Mouse (Mus musculus) cerebellum, adult 2 months (tissue): ENCODE measurements around the gene Psph. TPM values are rescaled to one million over a fixed set of nuclear protein-coding genes. Genes with fewer than 3 reads are reported as not detected.
A peak's percentile ranks its signal among the peaks of the same experiment; 100 is the strongest.
"Not testable (repeated sequence)": the region's sequence is repeated elsewhere in the genome, so short reads cannot be mapped to it uniquely, and the experiment has no call there.

Experiments
- DNase-seq, 2 experiments: peaks; one replicate each; pipeline ENCODE4 v3.0.0; 2021
- H3K27ac ChIP-seq: fragments of 200-500 bp; 2 replicates; pipeline ENCODE4 v1.5.1; 2012; ENCODE audit warnings: low read length, control low read depth, inconsistent platforms; ENCODE audit not compliant: insufficient read depth
- H3K27me3 ChIP-seq: fragments of 200-500 bp; 2 replicates; pipeline ENCODE4 v1.6.1; 2012; ENCODE audit warnings: inconsistent platforms, mild to moderate bottlenecking, low read length, moderate library complexity; ENCODE audit not compliant: control insufficient read depth, insufficient read depth
- H3K4me1 ChIP-seq: fragments of 200-500 bp; 2 replicates; pipeline ENCODE4 v1.6.1; 2011; ENCODE audit warnings: low read length; ENCODE audit not compliant: control insufficient read depth, insufficient read depth
- H3K4me3 ChIP-seq: fragments of 200-500 bp; replicated peaks from 2 replicates; pipeline ENCODE3; 2011; ENCODE audit warnings: mild to moderate bottlenecking, low read depth, low read length, control low read depth; ENCODE audit not compliant: insufficient read depth
- CTCF ChIP-seq: fragments of 200-500 bp; IDR thresholded peaks from 2 replicates; pipeline ENCODE4 v1.5.1; 2011; ENCODE audit warnings: low read depth, mild to moderate bottlenecking, control low read depth, low read length, moderate library complexity, borderline replicate concordance; ENCODE audit not compliant: insufficient read depth
- POLR2A ChIP-seq: fragments of 200-500 bp; IDR thresholded peaks from 2 replicates; pipeline ENCODE4 v1.6.1; 2011; ENCODE audit warnings: low read length, control low read depth, borderline replicate concordance; ENCODE audit not compliant: insufficient read depth
- WGBS: fragments of 180-500 bp; shearing (Covaris S2); methylation state at CpG from one replicate; pipeline ENCODE4 v1.1.7; 2018; 5-methylcytosine and 5-hydroxymethylcytosine counted together
- polyA plus RNA-seq: library from polyadenylated mRNA; depleted of rRNA; stranded (reverse); fragments of >200 nt; gene quantifications from 2 replicates; pipeline ENCODE4 v1.2.3, GENCODE M21; 2012

Psph gene
- polyA plus RNA-seq, 1 experiment: 23.4 TPM

- TF ChIP-seq POLR2A (peak; percentile 65; the same call in 1 of the 2 replicates), CTCF (no peak)
- Histone ChIP-seq H3K4me3 (peak overlapping the region; percentile 54), H3K4me1 (no peaks in the 10 kb centered on the region), H3K27ac (no peak overlapping the region), H3K27me3 (no peaks in the 10 kb centered on the region)
- DNase-seq: peak; percentile 84 to 85
- WGBS: 2% methylated on average over 32 of the region's 32 CpGs
These were observed 8.1 kb downstream of the Psph start for GRCm38 (mm10) chr5:129778996-129779716.

- no peaks in the 10 kb centered on the region for H3K27me3 ChIP-seq
- no peak for DNase-seq
- H3K4me3 ChIP-seq: peak overlapping the region; percentile 54
- no peaks in the 10 kb centered on the region for H3K4me1 ChIP-seq
- H3K27ac ChIP-seq: no peak overlapping the region
- TF ChIP-seq CTCF: no peak
- no peak for TF ChIP-seq POLR2A
- 39% methylated on average over 11 of the region's 11 CpGs for WGBS
These were observed 8.8 kb downstream of the Psph start for GRCm38 (mm10) chr5:129778348-129778995.

- H3K4me1 ChIP-seq: no peaks in the 10 kb centered on the region
- 84% methylated on average over 3 of the region's 3 CpGs for WGBS
- no peaks in the 10 kb centered on the region for H3K27me3 ChIP-seq
- no peak for TF ChIP-seq CTCF
- no peak for TF ChIP-seq POLR2A
- no peak for DNase-seq
- no peak overlapping the region for H3K27ac ChIP-seq
- no peak overlapping the region for H3K4me3 ChIP-seq
These were observed 12.6 kb downstream of the Psph start for GRCm38 (mm10) chr5:129774661-129775060.

GRCm38 (mm10) chr5:129773330-129773729, 13.9 kb downstream of the Psph start:
- not testable (repeated sequence) for DNase-seq
- 77% methylated on average over 4 of the region's 4 CpGs for whole genome bisulfite sequencing

GRCm38 (mm10) chr5:129772433-129772832, 14.8 kb downstream of the Psph start:
- H3K27me3 ChIP-seq: no peaks in the 10 kb centered on the region
- no peak overlapping the region for H3K4me3 ChIP-seq
- no peak overlapping the region for H3K27ac ChIP-seq
- WGBS: 86% methylated on average over 10 of the region's 10 CpGs
- no peaks in the 10 kb centered on the region for H3K4me1 ChIP-seq
- TF ChIP-seq CTCF (no peak), POLR2A (no peak)
- DNase-seq: no peak

More at GRCm38 (mm10) chr5:129773330-129773729, 13.9 kb downstream of the Psph start:
- not testable (repeated sequence) for H3K4me3 ChIP-seq, H3K27me3 ChIP-seq, H3K27ac ChIP-seq, H3K4me1 ChIP-seq

GRCm38 (mm10) chr5:129770443-129771355, 16.6 kb downstream of the Psph start:
- TF ChIP-seq POLR2A (no peak), CTCF (no peak)
- Histone ChIP-seq H3K4me3 (no peak overlapping the region), H3K27ac (no peak overlapping the region), H3K4me1 (no peaks in the 10 kb centered on the region), H3K27me3 (no peaks in the 10 kb centered on the region)
- WGBS: 80% methylated on average over 23 of the region's 23 CpGs
- no peak for DNase-seq

GRCm38 (mm10) chr5:129761865-129762540, 25.2 kb downstream of the Psph start:
- TF ChIP-seq CTCF (no peak), POLR2A (no peak)
- H3K27me3 ChIP-seq: no peaks in the 10 kb centered on the region
- 34% methylated on average over 18 of the region's 18 CpGs for WGBS
- H3K27ac ChIP-seq: peak overlapping the region; percentile 25; the same call in 1 of the 2 replicates
- no peaks in the 10 kb centered on the region for H3K4me1 ChIP-seq
- no peak overlapping the region for H3K4me3 ChIP-seq
- peak in 1 of 2 experiments; percentile 42 for DNase-seq
